Mouse (Mus musculus) forebrain, embryonic 16.5 days (tissue): ENCODE results near the gene Pcyox1. TPM values are rescaled to one million over a fixed set of nuclear protein-coding genes. Genes with fewer than 3 reads are reported as not detected.
"Not testable (repeated sequence)": the region's sequence is repeated elsewhere in the genome, so short reads cannot be mapped to it uniquely, and the experiment has no call there.

Experiments
- ATAC-seq: fragments of 200-750 bp; cut with Nextera tagmentation; 2 replicates; pipeline ENCODE4 v1.8.0; 2017; ENCODE audit warnings: mild to moderate bottlenecking, moderate library complexity
- H3K27ac ChIP-seq: fragments of 300-500 bp; sonication (generic); 2 replicates; pipeline ENCODE4 v1.5.1; 2014; ENCODE audit warnings: low read length, control low read depth
- H3K27me3 ChIP-seq: fragments of 300-500 bp; sonication (generic); replicated peaks from 2 replicates; pipeline ENCODE4 v1.6.1; 2014; ENCODE audit warnings: low read length; ENCODE audit not compliant: control insufficient read depth, insufficient read depth
- H3K36me3 ChIP-seq: fragments of 300-500 bp; sonication (generic); 2 replicates; pipeline ENCODE4 v1.6.1; 2014; ENCODE audit not compliant: control insufficient read depth, insufficient read depth
- H3K4me1 ChIP-seq: fragments of 300-500 bp; sonication (generic); replicated peaks from 2 replicates; pipeline ENCODE4 v1.6.1; 2014; ENCODE audit warnings: low read length; ENCODE audit not compliant: control insufficient read depth, insufficient read depth
- H3K4me2 ChIP-seq: fragments of 300-500 bp; sonication (generic); 2 replicates; pipeline ENCODE4 v1.6.1; 2014; ENCODE audit warnings: mild to moderate bottlenecking, low read length, control low read depth
- H3K4me3 ChIP-seq: fragments of 300-500 bp; sonication (generic); replicated peaks from 2 replicates; pipeline ENCODE4 v1.5.1; 2014; ENCODE audit warnings: mild to moderate bottlenecking, low read length, control low read depth
- H3K9ac ChIP-seq: fragments of 300-500 bp; sonication (generic); replicated peaks from 2 replicates; pipeline ENCODE4 v1.6.1; 2014; ENCODE audit warnings: low read depth, low read length, control low read depth
- H3K9me3 ChIP-seq: fragments of 300-500 bp; sonication (generic); 2 replicates; pipeline ENCODE4 v1.6.1; 2016; ENCODE audit warnings: low read length; ENCODE audit not compliant: control insufficient read depth
- WGBS: fragments of 180-500 bp; shearing (Covaris S2); extraction: QIAGEN DNeasy Blood & Tissue Kit; methylation state at CpG from one replicate; pipeline ENCODE4 v1.1.7; 2014; 5-methylcytosine and 5-hydroxymethylcytosine counted together
- polyA plus RNA-seq: library from polyadenylated mRNA; unstranded; fragments of >200 nt; fragmentation: Nextera tagmentation; extraction: Ambion mirVana; gene quantifications from 2 replicates; pipeline ENCODE4 v1.2.1, GENCODE M21; 2015

The Pcyox1 gene
- polyA plus RNA-seq, 1 experiment from 2014 or later: 104 TPM

GRCm38 (mm10) chr6:86388461-86388860 lies 8.5 kb downstream of the Pcyox1 start:
- no peak for ATAC-seq
- Histone ChIP-seq H3K9me3 (no peaks in the 10 kb centered on the region), H3K4me2 (no peak overlapping the region), H3K27ac (no peak overlapping the region), H3K9ac (no peak overlapping the region), H3K27me3 (no peaks in the 10 kb centered on the region), H3K36me3 (peaks cover 55% of the 10 kb centered on the region), H3K4me1 (no peaks in the 10 kb centered on the region), H3K4me3 (no peak overlapping the region)
- 88% methylated on average over 18 of the region's 18 CpGs for WGBS

- H3K4me1 ChIP-seq: no peaks in the 10 kb centered on the region
- no peak overlapping the region for H3K27ac ChIP-seq
- H3K36me3 ChIP-seq: peaks cover 55% of the 10 kb centered on the region
- no peaks in the 10 kb centered on the region for H3K9me3 ChIP-seq
- 87% methylated on average over 12 of the region's 12 CpGs for WGBS
- no peak overlapping the region for H3K4me3 ChIP-seq
- H3K4me2 ChIP-seq: no peak overlapping the region
- ATAC-seq: no peak
- no peaks in the 10 kb centered on the region for H3K27me3 ChIP-seq
- no peak overlapping the region for H3K9ac ChIP-seq
These were observed 9.6 kb downstream of the Pcyox1 start for GRCm38 (mm10) chr6:86387313-86387712.

GRCm38 (mm10) chr6:86385362-86386104 lies 11.4 kb downstream of the Pcyox1 start:
- no peak overlapping the region for H3K4me3 ChIP-seq
- no peaks in the 10 kb centered on the region for H3K27me3 ChIP-seq
- H3K36me3 ChIP-seq: peaks cover 41% of the 10 kb centered on the region
- no peak for ATAC-seq
- 86% methylated on average over 5 of the region's 5 CpGs for WGBS
- no peak overlapping the region for H3K9ac ChIP-seq
- no peaks in the 10 kb centered on the region for H3K9me3 ChIP-seq
- no peaks in the 10 kb centered on the region for H3K4me1 ChIP-seq
- H3K4me2 ChIP-seq: no peak overlapping the region
- no peak overlapping the region for H3K27ac ChIP-seq

- H3K4me2 ChIP-seq: no peak overlapping the region
- H3K36me3 ChIP-seq: peaks cover 33% of the 10 kb centered on the region
- ATAC-seq: no peak
These were observed 12.3 kb downstream of the Pcyox1 start for GRCm38 (mm10) chr6:86384692-86385091.

GRCm38 (mm10) chr6:86383370-86383769 lies 13.6 kb downstream of the Pcyox1 start:
- H3K4me2 ChIP-seq: no peak overlapping the region
- no peak for ATAC-seq
- H3K9me3 ChIP-seq: no peaks in the 10 kb centered on the region
- 59% methylated on average over 16 of the region's 16 CpGs for WGBS
- H3K4me1 ChIP-seq: no peaks in the 10 kb centered on the region
- H3K27ac ChIP-seq: no peak overlapping the region
- H3K9ac ChIP-seq: no peak overlapping the region
- no peaks in the 10 kb centered on the region for H3K27me3 ChIP-seq
- H3K36me3 ChIP-seq: peaks cover 28% of the 10 kb centered on the region
- H3K4me3 ChIP-seq: no peak overlapping the region

More at GRCm38 (mm10) chr6:86384692-86385091, 12.3 kb downstream of the Pcyox1 start:
- no peaks in the 10 kb centered on the region for H3K9me3 ChIP-seq
- H3K4me1 ChIP-seq: no peaks in the 10 kb centered on the region
- 71% methylated on average over 4 of the region's 4 CpGs for WGBS
- H3K27ac ChIP-seq: no peak overlapping the region
- no peak overlapping the region for H3K4me3 ChIP-seq
- no peak overlapping the region for H3K9ac ChIP-seq
- H3K27me3 ChIP-seq: no peaks in the 10 kb centered on the region

GRCm38 (mm10) chr6:86382551-86382950 lies 14.4 kb downstream of the Pcyox1 start:
- H3K27me3 ChIP-seq: no peaks in the 10 kb centered on the region
- H3K4me3 ChIP-seq: no peak overlapping the region
- no peak overlapping the region for H3K9ac ChIP-seq
- H3K4me1 ChIP-seq: no peaks in the 10 kb centered on the region
- H3K9me3 ChIP-seq: no peaks in the 10 kb centered on the region
- peaks cover 27% of the 10 kb centered on the region for H3K36me3 ChIP-seq
- H3K4me2 ChIP-seq: no peak overlapping the region
- no peak for ATAC-seq
- no peak overlapping the region for H3K27ac ChIP-seq

GRCm38 (mm10) chr6:86380112-86380511 lies 16.8 kb downstream of the Pcyox1 start:
- ATAC-seq, H3K9ac ChIP-seq, H3K27ac ChIP-seq, H3K4me2 ChIP-seq, H3K4me1 ChIP-seq, H3K9me3 ChIP-seq, H3K4me3 ChIP-seq, H3K27me3 ChIP-seq: not testable (repeated sequence)
- WGBS: 84% methylated on average over 5 of the region's 8 CpGs
- peaks cover 28% of the 10 kb centered on the region for H3K36me3 ChIP-seq

- no peak overlapping the region for H3K27ac ChIP-seq
- 0 out of 2 replicates have a peak, but pooled peaks cover 2% of the 10 kb centered on the region for H3K4me1 ChIP-seq
- H3K4me3 ChIP-seq: no peak overlapping the region
- H3K9me3 ChIP-seq: no peaks in the 10 kb centered on the region
- 65% methylated on average over 3 of the region's 3 CpGs for WGBS
- no peak for ATAC-seq
- H3K9ac ChIP-seq: no peak overlapping the region
- no peaks in the 10 kb centered on the region for H3K27me3 ChIP-seq
- peaks cover 25% of the 10 kb centered on the region for H3K36me3 ChIP-seq
- H3K4me2 ChIP-seq: no peak overlapping the region
These were observed 18.6 kb downstream of the Pcyox1 start for GRCm38 (mm10) chr6:86378341-86378740.

- Histone ChIP-seq H3K4me1 (peaks cover 21% of the 10 kb centered on the region), H3K27ac (no peak overlapping the region), H3K4me3 (no peak overlapping the region), H3K4me2 (no peak overlapping the region), H3K9ac (no peak overlapping the region), H3K36me3 (peaks cover 19% of the 10 kb centered on the region), H3K27me3 (no peaks in the 10 kb centered on the region), H3K9me3 (no peaks in the 10 kb centered on the region)
- WGBS: 89% methylated on average over 6 of the region's 6 CpGs
- no peak for ATAC-seq
These were observed 23.4 kb downstream of the Pcyox1 start for GRCm38 (mm10) chr6:86373556-86373955.
